Mouse (Mus musculus): ENCODE results near the gene Cst9. TPM values are rescaled to one million over a fixed set of nuclear protein-coding genes. Genes with fewer than 3 reads are reported as not detected.

Cst9 gene
- polyA plus RNA-seq, 1 experiment: 342 TPM

GRCm38 (mm10) chr2:148864966-148865365 is 30.0 kb downstream of the Cst9 start, which contains the start of gene 9230104L09Rik:
TSS of gene 9230104L09Rik (minus strand) at chr2:148865038.
- Histone ChIP-seq H3K27me3 (ENCODE audit: control insufficient read depth, insufficient read depth, low read length) (no peaks in the 10 kb centered on the region), H3K4me3 (ENCODE audit: control insufficient read depth, low read depth, low read length) (no peak within 1 kb of the TSS), H3K36me3 (ENCODE audit: control insufficient read depth, insufficient read depth, low read length) (no peaks in the 10 kb centered on the region), H3K4me1 (ENCODE audit: control insufficient read depth, insufficient read depth, low read length) (no peaks in the 10 kb centered on the region), H3K27ac (ENCODE audit: control insufficient read depth, insufficient read depth, low read depth, low read length) (peak within 1 kb of the TSS; percentile 57)
- TF ChIP-seq CTCF (IDR thresholded peaks at IDR 0.05; ENCODE audit: control insufficient read depth, insufficient read depth, insufficient replicate concordance, low read depth, low read length): no peak
- TF ChIP-seq POLR2A (IDR thresholded peaks at IDR 0.05; ENCODE audit: control insufficient read depth, low read depth, low read length): no peak

GRCm38 (mm10) chr2:148868959-148869358 is 34.0 kb downstream of the Cst9 start:
- Histone ChIP-seq H3K4me1 (ENCODE audit: control insufficient read depth, insufficient read depth, low read length) (no peaks in the 10 kb centered on the region), H3K4me3 (ENCODE audit: control insufficient read depth, low read depth, low read length) (no peak overlapping the region), H3K27me3 (ENCODE audit: control insufficient read depth, insufficient read depth, low read length) (no peaks in the 10 kb centered on the region), H3K27ac (ENCODE audit: control insufficient read depth, insufficient read depth, low read depth, low read length) (no peak overlapping the region), H3K36me3 (ENCODE audit: control insufficient read depth, insufficient read depth, low read length) (no peaks in the 10 kb centered on the region)
- TF ChIP-seq POLR2A (IDR thresholded peaks at IDR 0.05; ENCODE audit: control insufficient read depth, low read depth, low read length) (no peak), CTCF (IDR thresholded peaks at IDR 0.05; ENCODE audit: control insufficient read depth, insufficient read depth, insufficient replicate concordance, low read depth, low read length) (no peak)

GRCm38 (mm10) chr2:148870526-148870925 is 35.6 kb downstream of the Cst9 start:
- no peak overlapping the region for H3K4me3 ChIP-seq (ENCODE audit: control insufficient read depth, low read depth, low read length)
- H3K4me1 ChIP-seq (ENCODE audit: control insufficient read depth, insufficient read depth, low read length): peaks cover 5% of the 10 kb centered on the region
- no peaks in the 10 kb centered on the region for H3K27me3 ChIP-seq (ENCODE audit: control insufficient read depth, insufficient read depth, low read length)
- no peak for TF ChIP-seq CTCF (IDR thresholded peaks at IDR 0.05; ENCODE audit: control insufficient read depth, insufficient read depth, insufficient replicate concordance, low read depth, low read length)
- no peak for TF ChIP-seq POLR2A (IDR thresholded peaks at IDR 0.05; ENCODE audit: control insufficient read depth, low read depth, low read length)
- no peak overlapping the region for H3K27ac ChIP-seq (ENCODE audit: control insufficient read depth, insufficient read depth, low read depth, low read length)
- no peaks in the 10 kb centered on the region for H3K36me3 ChIP-seq (ENCODE audit: control insufficient read depth, insufficient read depth, low read length)

GRCm38 (mm10) chr2:148872860-148873259 is 37.9 kb downstream of the Cst9 start:
- H3K27me3 ChIP-seq (ENCODE audit: control insufficient read depth, insufficient read depth, low read length): no peaks in the 10 kb centered on the region
- no peak for TF ChIP-seq POLR2A (IDR thresholded peaks at IDR 0.05; ENCODE audit: control insufficient read depth, low read depth, low read length)
- TF ChIP-seq CTCF (IDR thresholded peaks at IDR 0.05; ENCODE audit: control insufficient read depth, insufficient read depth, insufficient replicate concordance, low read depth, low read length): no peak
- no peak overlapping the region for H3K4me3 ChIP-seq (ENCODE audit: control insufficient read depth, low read depth, low read length)
- peaks cover 7% of the 10 kb centered on the region for H3K4me1 ChIP-seq (ENCODE audit: control insufficient read depth, insufficient read depth, low read length)
- no peak overlapping the region for H3K27ac ChIP-seq (ENCODE audit: control insufficient read depth, insufficient read depth, low read depth, low read length)
- H3K36me3 ChIP-seq (ENCODE audit: control insufficient read depth, insufficient read depth, low read length): no peaks in the 10 kb centered on the region

GRCm38 (mm10) chr2:148874224-148874616 is 39.3 kb downstream of the Cst9 start:
- peak overlapping the region; percentile 84 for H3K4me3 ChIP-seq (ENCODE audit: control insufficient read depth, low read depth, low read length)
- no peak for TF ChIP-seq POLR2A (IDR thresholded peaks at IDR 0.05; ENCODE audit: control insufficient read depth, low read depth, low read length)
- no peak for TF ChIP-seq CTCF (IDR thresholded peaks at IDR 0.05; ENCODE audit: control insufficient read depth, insufficient read depth, insufficient replicate concordance, low read depth, low read length)
- peaks cover 7% of the 10 kb centered on the region for H3K4me1 ChIP-seq (ENCODE audit: control insufficient read depth, insufficient read depth, low read length)
- H3K36me3 ChIP-seq (ENCODE audit: control insufficient read depth, insufficient read depth, low read length): no peaks in the 10 kb centered on the region
- no peaks in the 10 kb centered on the region for H3K27me3 ChIP-seq (ENCODE audit: control insufficient read depth, insufficient read depth, low read length)
- peak overlapping the region; percentile 39; the same call in 1 of the 2 replicates for H3K27ac ChIP-seq (ENCODE audit: control insufficient read depth, insufficient read depth, low read depth, low read length)

GRCm38 (mm10) chr2:148874617-148875334 is 39.8 kb downstream of the Cst9 start:
- Histone ChIP-seq H3K36me3 (ENCODE audit: control insufficient read depth, insufficient read depth, low read length) (no peaks in the 10 kb centered on the region), H3K27ac (ENCODE audit: control insufficient read depth, insufficient read depth, low read depth, low read length) (peak overlapping the region; percentile 70), H3K27me3 (ENCODE audit: control insufficient read depth, insufficient read depth, low read length) (no peaks in the 10 kb centered on the region), H3K4me3 (ENCODE audit: control insufficient read depth, low read depth, low read length) (peak overlapping the region; percentile 84), H3K4me1 (ENCODE audit: control insufficient read depth, insufficient read depth, low read length) (peaks cover 7% of the 10 kb centered on the region)
- TF ChIP-seq POLR2A (IDR thresholded peaks at IDR 0.05; ENCODE audit: control insufficient read depth, low read depth, low read length) (no peak), CTCF (IDR thresholded peaks at IDR 0.05; ENCODE audit: control insufficient read depth, insufficient read depth, insufficient replicate concordance, low read depth, low read length) (no peak)

- H3K27me3 ChIP-seq (ENCODE audit: control insufficient read depth, insufficient read depth, low read length): no peaks in the 10 kb centered on the region
- H3K36me3 ChIP-seq (ENCODE audit: control insufficient read depth, insufficient read depth, low read length): no peaks in the 10 kb centered on the region
- peak within 1 kb of the TSS; percentile 84 for H3K4me3 ChIP-seq (ENCODE audit: control insufficient read depth, low read depth, low read length)
- H3K27ac ChIP-seq (ENCODE audit: control insufficient read depth, insufficient read depth, low read depth, low read length): peak within 1 kb of the TSS; percentile 70
- H3K4me1 ChIP-seq (ENCODE audit: control insufficient read depth, insufficient read depth, low read length): peaks cover 7% of the 10 kb centered on the region
- peak; percentile 62 for TF ChIP-seq POLR2A (IDR thresholded peaks at IDR 0.05; ENCODE audit: control insufficient read depth, low read depth, low read length)
- no peak for TF ChIP-seq CTCF (IDR thresholded peaks at IDR 0.05; ENCODE audit: control insufficient read depth, insufficient read depth, insufficient replicate concordance, low read depth, low read length)
Measured at GRCm38 (mm10) chr2:148875335-148875811, 40.4 kb downstream of the Cst9 start, which contains the start of gene Cst3. TSS of gene Cst3 (minus strand) at chr2:148875692.

Measured in testis, adult 2 months (tissue).